Mouse (Mus musculus) embryonic fibroblast, embryonic 13.5 days (primary cell): ENCODE measurements around the gene Tspyl2.

Source experiments
- CTCF ChIP-seq: IDR thresholded peaks from 2 replicates; pipeline ENCODE4 v1.5.1; 2011; ENCODE audit warnings: mild to moderate bottlenecking, control low read depth, low read length, moderate library complexity, borderline replicate concordance; ENCODE audit not compliant: insufficient read depth
- POLR2A ChIP-seq: IDR thresholded peaks from 2 replicates; pipeline ENCODE4 v1.6.1; 2011; ENCODE audit warnings: low read depth, mild to moderate bottlenecking, control low read depth, low read length, moderate library complexity

- TF ChIP-seq CTCF (no peak), POLR2A (no peak)
Measured at GRCm38 (mm10) chrX:152347041-152347440, 4.8 kb upstream of the Tspyl2 start.
